Mouse (Mus musculus) neutrophil, adult 5-6 weeks (primary cell): ENCODE results near the gene Chil3. TPM values are rescaled to one million over a fixed set of nuclear protein-coding genes. Genes with fewer than 3 reads are reported as not detected.

Experiments
- total RNA-seq: library from RNA; stranded (forward); fragments of 200-1000 nt; gene quantifications from 2 replicates; pipeline ENCODE4 v1.2.3, GENCODE M21; 2017

The Chil3 gene
- total RNA-seq, 1 experiment from 2014 or later: 27.5 TPM

Other genes starting within 250 kb of the Chil3 start
- 45.8 and 49.3 TPM in 2 replicates for gene I830077J02Rik, start 234.9 kb downstream of the Chil3 start, total RNA-seq
- gene Wdr77, start 208.2 kb downstream of the Chil3 start, total RNA-seq: 34.9 and 37.3 TPM in 2 replicates
- 296 and 319 TPM in 2 replicates for gene Atp5f1, start 207.5 kb downstream of the Chil3 start, total RNA-seq
- gene Ovgp1, start 193.9 kb downstream of the Chil3 start, total RNA-seq: 34.3 and 38.4 TPM in 2 replicates
- gene Pifo, start 152.9 kb downstream of the Chil3 start, total RNA-seq: 1.7 TPM in 1 of 2 replicates, not detected in the other
- gene Chil5, start 134.8 kb downstream of the Chil3 start, total RNA-seq: 0.74 and 2.9 TPM in 2 replicates
- not detected in 2 replicates for gene Chia1, start 54.3 kb downstream of the Chil3 start, total RNA-seq
- not detected in 2 replicates for gene Chil4, start 51.9 kb upstream of the Chil3 start, total RNA-seq
- not detected in 2 replicates for gene Chil6, start 238.6 kb upstream of the Chil3 start, total RNA-seq